Mouse (Mus musculus) lung, adult 2 months (tissue): ENCODE results near the gene Gm49325.

Source experiments
- CTCF ChIP-seq: fragments of 200-500 bp; IDR thresholded peaks from 2 replicates; pipeline ENCODE4 v1.5.1; 2011; ENCODE audit warnings: mild to moderate bottlenecking, low read length, control low read depth; ENCODE audit not compliant: insufficient read depth
- POLR2A ChIP-seq: fragments of 200-500 bp; IDR thresholded peaks from 2 replicates; pipeline ENCODE4 v1.6.1; 2011; ENCODE audit warnings: low read depth, mild to moderate bottlenecking, control low read depth, low read length, borderline replicate concordance; ENCODE audit errors: extremely low read depth

- TF ChIP-seq POLR2A: no peak
- TF ChIP-seq CTCF: no peak
Measured at GRCm38 (mm10) chr10:77673765-77674164, 67.8 kb downstream of the Gm49325 start.
